Mouse (Mus musculus): ENCODE measurements around the gene Map2k5. TPM values are rescaled to one million over a fixed set of nuclear protein-coding genes. Genes with fewer than 3 reads are reported as not detected.

The Map2k5 gene
- polyA plus RNA-seq, 1 experiment from 2014 or later, result 39.4 TPM

GRCm38 (mm10) chr9:63163756-63164155 is 213.9 kb downstream of the Map2k5 start:
- Histone ChIP-seq H3K9ac (ENCODE audit: low read length) (no peak overlapping the region), H3K36me3 (ENCODE audit: control insufficient read depth, insufficient read depth, low read length) (no peaks in the 10 kb centered on the region), H3K27ac (ENCODE audit: low read depth, low read length) (no peak overlapping the region), H3K4me1 (replicated peaks; ENCODE audit: control insufficient read depth, insufficient read depth, low read length) (no peaks in the 10 kb centered on the region), H3K4me3 (ENCODE audit: low read depth, low read length) (no peak overlapping the region), H3K27me3 (ENCODE audit: control insufficient read depth, insufficient read depth, low read length) (no peaks in the 10 kb centered on the region), H3K9me3 (ENCODE audit: control insufficient read depth, low read length) (no peaks in the 10 kb centered on the region), H3K4me2 (ENCODE audit: low read depth, low read length, severe bottlenecking) (no peak overlapping the region)
- ATAC-seq (replicated peaks; ENCODE audit: low FRiP score) (no peak), DNase-seq (ENCODE audit: low spot score) (no peak)
- WGBS, result 68% methylated on average over 8 of the region's 8 CpGs

GRCm38 (mm10) chr9:63151949-63152348 is 225.8 kb downstream of the Map2k5 start:
- Histone ChIP-seq H3K9me3 (ENCODE audit: control insufficient read depth, low read length) (peaks cover 5% of the 10 kb centered on the region; the same call in 1 of the 2 replicates), H3K27ac (ENCODE audit: low read depth, low read length) (no peak overlapping the region), H3K4me3 (ENCODE audit: low read depth, low read length) (no peak overlapping the region), H3K4me2 (ENCODE audit: low read depth, low read length, severe bottlenecking) (no peak overlapping the region), H3K4me1 (replicated peaks; ENCODE audit: control insufficient read depth, insufficient read depth, low read length) (peaks cover 14% of the 10 kb centered on the region), H3K36me3 (ENCODE audit: control insufficient read depth, insufficient read depth, low read length) (no peaks in the 10 kb centered on the region), H3K9ac (ENCODE audit: low read length) (no peak overlapping the region), H3K27me3 (ENCODE audit: control insufficient read depth, insufficient read depth, low read length) (peaks cover 77% of the 10 kb centered on the region)
- DNase-seq (ENCODE audit: low spot score), result no peak
- 17% methylated on average over 14 of the region's 14 CpGs for WGBS
- ATAC-seq (replicated peaks; ENCODE audit: low FRiP score), result no peak

GRCm38 (mm10) chr9:63151072-63151870 is 226.4 kb downstream of the Map2k5 start:
- Histone ChIP-seq H3K9me3 (ENCODE audit: control insufficient read depth, low read length) (peaks cover 5% of the 10 kb centered on the region; the same call in 1 of the 2 replicates), H3K36me3 (ENCODE audit: control insufficient read depth, insufficient read depth, low read length) (no peaks in the 10 kb centered on the region), H3K27me3 (ENCODE audit: control insufficient read depth, insufficient read depth, low read length) (peaks cover 83% of the 10 kb centered on the region), H3K4me3 (ENCODE audit: low read depth, low read length) (no peak overlapping the region), H3K27ac (ENCODE audit: low read depth, low read length) (no peak overlapping the region), H3K4me2 (ENCODE audit: low read depth, low read length, severe bottlenecking) (no peak overlapping the region), H3K4me1 (replicated peaks; ENCODE audit: control insufficient read depth, insufficient read depth, low read length) (peaks cover 20% of the 10 kb centered on the region), H3K9ac (ENCODE audit: low read length) (no peak overlapping the region)
- ATAC-seq (replicated peaks; ENCODE audit: low FRiP score) (no peak), DNase-seq (ENCODE audit: low spot score) (peak; percentile 89)
- under 1% methylated on average over 20 of the region's 20 CpGs for WGBS

- ATAC-seq (replicated peaks; ENCODE audit: low FRiP score), result no peak
- H3K27ac ChIP-seq (ENCODE audit: low read depth, low read length), result no peak overlapping the region
Observed at GRCm38 (mm10) chr9:63150086-63150800, 227.5 kb downstream of the Map2k5 start.

GRCm38 (mm10) chr9:63149372-63149766 is 228.3 kb downstream of the Map2k5 start:
- WGBS, result under 1% methylated on average over 20 of the region's 20 CpGs
- H3K9ac ChIP-seq (ENCODE audit: low read length), result no peak overlapping the region

More at GRCm38 (mm10) chr9:63150086-63150800, 227.5 kb downstream of the Map2k5 start:
- H3K27me3 ChIP-seq (ENCODE audit: control insufficient read depth, insufficient read depth, low read length), result peaks cover 91% of the 10 kb centered on the region
- under 1% methylated on average over 27 of the region's 27 CpGs for WGBS
- H3K4me1 ChIP-seq (replicated peaks; ENCODE audit: control insufficient read depth, insufficient read depth, low read length), result peaks cover 20% of the 10 kb centered on the region
- no peaks in the 10 kb centered on the region for H3K36me3 ChIP-seq (ENCODE audit: control insufficient read depth, insufficient read depth, low read length)
- H3K4me2 ChIP-seq (ENCODE audit: low read depth, low read length, severe bottlenecking), result no peak overlapping the region
- peaks cover 5% of the 10 kb centered on the region; the same call in 1 of the 2 replicates for H3K9me3 ChIP-seq (ENCODE audit: control insufficient read depth, low read length)
- H3K9ac ChIP-seq (ENCODE audit: low read length), result no peak overlapping the region
- no peak overlapping the region for H3K4me3 ChIP-seq (ENCODE audit: low read depth, low read length)
- no peak for DNase-seq (ENCODE audit: low spot score)

GRCm38 (mm10) chr9:63148410-63149371 is 229.0 kb downstream of the Map2k5 start, which contains the start of gene Skor1:
TSS of gene Skor1 (minus strand) at chr9:63148961.
- Histone ChIP-seq H3K9ac (ENCODE audit: low read length) (no peak within 1 kb of the TSS), H3K36me3 (ENCODE audit: control insufficient read depth, insufficient read depth, low read length) (no peaks in the 10 kb centered on the region), H3K27me3 (ENCODE audit: control insufficient read depth, insufficient read depth, low read length) (peaks cover 100% of the 10 kb centered on the region), H3K27ac (ENCODE audit: low read depth, low read length) (no peak within 1 kb of the TSS), H3K4me2 (ENCODE audit: low read depth, low read length, severe bottlenecking) (peak within 1 kb of the TSS; percentile 78), H3K9me3 (ENCODE audit: control insufficient read depth, low read length) (peaks cover 5% of the 10 kb centered on the region; the same call in 1 of the 2 replicates), H3K4me1 (replicated peaks; ENCODE audit: control insufficient read depth, insufficient read depth, low read length) (peaks cover 27% of the 10 kb centered on the region), H3K4me3 (ENCODE audit: low read depth, low read length) (peak within 1 kb of the TSS; percentile 32)
- DNase-seq (ENCODE audit: low spot score) (no peak), ATAC-seq (replicated peaks; ENCODE audit: low FRiP score) (0 out of 2 replicates have a peak, but pooled peaks have one; percentile 21)
- WGBS, result under 1% methylated on average over 82 of the region's 108 CpGs

More at GRCm38 (mm10) chr9:63149372-63149766, 228.3 kb downstream of the Map2k5 start:
- Histone ChIP-seq H3K4me2 (ENCODE audit: low read depth, low read length, severe bottlenecking) (peak overlapping the region; percentile 78), H3K4me1 (replicated peaks; ENCODE audit: control insufficient read depth, insufficient read depth, low read length) (peaks cover 22% of the 10 kb centered on the region), H3K27me3 (ENCODE audit: control insufficient read depth, insufficient read depth, low read length) (peaks cover 98% of the 10 kb centered on the region), H3K4me3 (ENCODE audit: low read depth, low read length) (peak overlapping the region; percentile 32), H3K36me3 (ENCODE audit: control insufficient read depth, insufficient read depth, low read length) (no peaks in the 10 kb centered on the region), H3K9me3 (ENCODE audit: control insufficient read depth, low read length) (peaks cover 5% of the 10 kb centered on the region; the same call in 1 of the 2 replicates), H3K27ac (ENCODE audit: low read depth, low read length) (no peak overlapping the region)
- no peak for ATAC-seq (replicated peaks; ENCODE audit: low FRiP score)
- no peak for DNase-seq (ENCODE audit: low spot score)

GRCm38 (mm10) chr9:63147786-63148409 is 229.8 kb downstream of the Map2k5 start:
- no peak overlapping the region for H3K27ac ChIP-seq (ENCODE audit: low read depth, low read length)
- ATAC-seq (replicated peaks; ENCODE audit: low FRiP score) (no peak), DNase-seq (ENCODE audit: low spot score) (no peak)
- H3K4me3 ChIP-seq (ENCODE audit: low read depth, low read length), result peak overlapping the region; percentile 32
- peaks cover 27% of the 10 kb centered on the region for H3K4me1 ChIP-seq (replicated peaks; ENCODE audit: control insufficient read depth, insufficient read depth, low read length)
- no peaks in the 10 kb centered on the region for H3K9me3 ChIP-seq (ENCODE audit: control insufficient read depth, low read length)
- 2% methylated on average over 14 of the region's 14 CpGs for WGBS
- no peak overlapping the region for H3K4me2 ChIP-seq (ENCODE audit: low read depth, low read length, severe bottlenecking)
- H3K9ac ChIP-seq (ENCODE audit: low read length), result no peak overlapping the region
- peaks cover 100% of the 10 kb centered on the region for H3K27me3 ChIP-seq (ENCODE audit: control insufficient read depth, insufficient read depth, low read length)
- no peaks in the 10 kb centered on the region for H3K36me3 ChIP-seq (ENCODE audit: control insufficient read depth, insufficient read depth, low read length)
